In genomic region chr19:3767276-3767780, GRCm38 (mm10) we compare ENCODE assay signal across 8 mouse cellular contexts. TPM values are rescaled to one million over a fixed set of nuclear protein-coding genes. Genes with fewer than 3 reads are reported as not detected.
DNase-seq lines count a peak whose midpoint lies in the region; ATAC-seq and TF ChIP-seq lines count a peak whose summit lies in the region.

Kmt5b (plus strand) TSS chr19:3767421.

- 0% methylated on average over 39 of the region's 39 CpGs for WGBS in kidney, adult 2 months
- WGBS in stomach, embryonic 15.5 days: under 1% methylated on average over 39 of the region's 39 CpGs

- H3K9me3 ChIP-seq in stomach, embryonic 15.5 days: no peaks in the 10 kb centered on the region

- ATAC-seq in hematopoietic stem cell, adult 5-6 weeks (replicated peaks in 1 of 2; ENCODE audit: insufficient read depth in 1 of 2, low FRiP score in 2 of 2, low TSS enrichment in 1 of 2, low read depth in 1 of 2, poor library complexity in 2 of 2, severe bottlenecking in 2 of 2): peak in 1 of 2 experiments; percentile 24; a peak in 2 of 4 replicates
- peak; percentile 5; the same call in 1 of the 2 replicates for ATAC-seq in stomach, embryonic 15.5 days (ENCODE audit: insufficient read depth, low FRiP score, low read depth)

- no peaks in the 10 kb centered on the region for H3K27me3 ChIP-seq in kidney, adult 2 months (replicated peaks; ENCODE audit: control insufficient read depth, insufficient read depth, low read length)
- H3K27me3 ChIP-seq in stomach, embryonic 15.5 days (replicated peaks): no peaks in the 10 kb centered on the region

- no peak for TF ChIP-seq CTCF in kidney, adult 2 months (conservative IDR thresholded peaks at IDR 0.05; ENCODE audit: insufficient read depth, insufficient read length, low read depth, low read length)

- peaks cover 11% of the 10 kb centered on the region for H3K4me1 ChIP-seq in kidney, adult 2 months (ENCODE audit: control insufficient read depth, insufficient read depth, low read length)
- H3K4me1 ChIP-seq in stomach, embryonic 15.5 days: peaks cover 11% of the 10 kb centered on the region

- peak within 1 kb of the TSS; percentile 93 for H3K4me2 ChIP-seq in stomach, embryonic 15.5 days

- no peak for TF ChIP-seq POLR2A in kidney, adult 2 months (IDR thresholded peaks at IDR 0.05; ENCODE audit: low read depth, low read length)

- no peaks in the 10 kb centered on the region for H3K36me3 ChIP-seq in kidney, adult 2 months (ENCODE audit: control insufficient read depth, insufficient read depth, low read length)
- H3K36me3 ChIP-seq in stomach, embryonic 15.5 days: no peaks in the 10 kb centered on the region

- DNase-seq in kidney, adult 2 months: no peak
- DNase-seq in kidney, postnatal 14 days: no peak
- DNase-seq in c-Kit-positive CD71-negative TER-119-negative erythroid progenitor cells, embryonic 14.5 days (ENCODE audit: low read depth): peak; percentile 16
- peak; percentile 50 to 60 for DNase-seq in frontal cortex, adult 2 months (ENCODE audit: extremely low spot score in 1 of 2, low spot score in 1 of 2)
- DNase-seq in layer of hippocampus, postnatal 36 days: peak; percentile 67 to 69
- DNase-seq in lung, postnatal 36 days: peak; percentile 58

- peak within 1 kb of the TSS; percentile 60 for H3K4me3 ChIP-seq in kidney, adult 2 months (ENCODE audit: insufficient read depth, low read depth, low read length)
- peak within 1 kb of the TSS; percentile 96 for H3K4me3 ChIP-seq in stomach, embryonic 15.5 days (replicated peaks)

- peak within 1 kb of the TSS; percentile 100 for H3K9ac ChIP-seq in stomach, embryonic 15.5 days

- H3K27ac ChIP-seq in kidney, adult 2 months (ENCODE audit: insufficient read depth, low read depth, low read length): peak within 1 kb of the TSS; percentile 98
- H3K27ac ChIP-seq in stomach, embryonic 15.5 days: peak within 1 kb of the TSS; percentile 100

RNA-seq across cellular contexts. Expression of gene Kmt5b, which starts in this region (rescaled TPM):
- polyA plus RNA-seq in kidney, adult 2 months (2012; rRNA removed): 12.6 and 12.9 TPM in 2 replicates
- polyA plus RNA-seq in frontal cortex, adult 2 months (2012; rRNA removed): 36.3 and 37.2 TPM in 2 replicates
- total RNA-seq in hematopoietic stem cell, adult 5-6 weeks (2017): 75.8 and 85.8 TPM in 2 replicates
- total RNA-seq in layer of hippocampus, postnatal 36 days (2021): 10 to 100 TPM; 56.6 to 60.1 TPM
- polyA plus RNA-seq in stomach, embryonic 15.5 days (2015; fragmentation: Nextera tagmentation; extraction: Ambion mirVana): 24.4 and 26.3 TPM in 2 replicates

Comparison
In these comparisons a context has a peak if more than half of its experiments do, and no peak if none do; other contexts are left out.
1. DNase-seq: peak in c-Kit-positive CD71-negative TER-119-negative erythroid progenitor cells, embryonic 14.5 days (single experiment), frontal cortex, adult 2 months (2 of 2), layer of hippocampus, postnatal 36 days (2 of 2) and lung, postnatal 36 days (single experiment); none in kidney, adult 2 months (single experiment) and kidney, postnatal 14 days (single experiment).